Mouse (Mus musculus) layer of hippocampus, postnatal 25 days (tissue): ENCODE results near the gene Coro1a. TPM values are rescaled to one million over a fixed set of nuclear protein-coding genes. Genes with fewer than 3 reads are reported as not detected.
"Not testable (repeated sequence)": the region's sequence is repeated elsewhere in the genome, so short reads cannot be mapped to it uniquely, and the experiment has no call there.

ENCODE experiments used
- DNase-seq, 2 experiments: peaks; one replicate each; pipeline ENCODE4 v3.0.0; 2022; ENCODE audit warnings: mixed read lengths in 2 of 2, low spot score in 1 of 2; ENCODE audit errors: extremely low spot score in 1 of 2
- total RNA-seq, 2 experiments: library from RNA; stranded (reverse); gene quantifications; 2 replicates each; pipeline ENCODE4 v1.2.3; 2021

Gene Coro1a
- total RNA-seq, 2 experiments from 2014 or later = 129 to 139 TPM

- DNase-seq = no peak
Measured at GRCm38 (mm10) chr7:126690737-126691136, 16.9 kb downstream of the Coro1a start.

GRCm38 (mm10) chr7:126689021-126689420 lies 18.6 kb downstream of the Coro1a start:
- no peak for DNase-seq

- not testable (repeated sequence) for DNase-seq
Measured at GRCm38 (mm10) chr7:126688156-126688555, 19.4 kb downstream of the Coro1a start.

GRCm38 (mm10) chr7:126681221-126681620 lies 26.4 kb downstream of the Coro1a start:
- DNase-seq = no peak

- no peak for DNase-seq
Measured at GRCm38 (mm10) chr7:126679683-126680082, 27.9 kb downstream of the Coro1a start.

- no peak for DNase-seq
Measured at GRCm38 (mm10) chr7:126678545-126679341, 28.8 kb downstream of the Coro1a start.

GRCm38 (mm10) chr7:126676631-126677220 lies 30.9 kb downstream of the Coro1a start:
- DNase-seq = no peak

- no peak for DNase-seq
Measured at GRCm38 (mm10) chr7:126676207-126676606, 31.4 kb downstream of the Coro1a start, which contains the start of gene Sult1a1. Sult1a1 (minus strand) TSS chr7:126676432.

GRCm38 (mm10) chr7:126675104-126675503 lies 32.5 kb downstream of the Coro1a start:
- DNase-seq = no peak

- no peak for DNase-seq
Measured at GRCm38 (mm10) chr7:126672111-126672510, 35.5 kb downstream of the Coro1a start.

- DNase-seq = no peak
Measured at GRCm38 (mm10) chr7:126670152-126670551, 37.4 kb downstream of the Coro1a start.

GRCm38 (mm10) chr7:126668452-126668851 lies 39.1 kb downstream of the Coro1a start:
- DNase-seq = no peak

- no peak for DNase-seq
Measured at GRCm38 (mm10) chr7:126667495-126668090, 40.0 kb downstream of the Coro1a start.

- DNase-seq = no peak
Measured at GRCm38 (mm10) chr7:126665269-126665668, 42.3 kb downstream of the Coro1a start.

GRCm38 (mm10) chr7:126663646-126664045 lies 43.9 kb downstream of the Coro1a start:
- DNase-seq = no peak

GRCm38 (mm10) chr7:126659771-126660170 lies 47.8 kb downstream of the Coro1a start:
- DNase-seq = no peak

GRCm38 (mm10) chr7:126657522-126657921 lies 50.1 kb downstream of the Coro1a start:
- DNase-seq = no peak

GRCm38 (mm10) chr7:126655695-126656094 lies 51.9 kb downstream of the Coro1a start:
- no peak for DNase-seq

GRCm38 (mm10) chr7:126653991-126654390 lies 53.6 kb downstream of the Coro1a start:
- DNase-seq = no peak

GRCm38 (mm10) chr7:126650852-126651251 lies 56.7 kb downstream of the Coro1a start:
- no peak for DNase-seq
